Mouse (Mus musculus) thymus, postnatal 4 days (tissue): ENCODE measurements at regions not wholly inside any gene's neighbourhood (a gene's known extent, or its start where the extent isn't known, plus 50 kb on each side); places are given as distances from the start of the nearest gene placed in this dataset.

ENCODE experiments used
- DNase-seq: peaks from one replicate; pipeline ENCODE4 v3.0.0; 2021

GRCm38 (mm10) chr2:169109044-169109443, 153.7 kb upstream of the Zfp64 start:
- peak; percentile 52 for DNase-seq

GRCm38 (mm10) chr2:169108037-169108436, 152.7 kb upstream of the Zfp64 start:
- DNase-seq, result peak; percentile 77

GRCm38 (mm10) chr2:169101506-169102261, 146.3 kb upstream of the Zfp64 start:
- DNase-seq, result no peak

GRCm38 (mm10) chr2:169100516-169100915, 145.1 kb upstream of the Zfp64 start:
- DNase-seq, result no peak

- no peak for DNase-seq
Measured at GRCm38 (mm10) chr2:169099678-169100077, 144.3 kb upstream of the Zfp64 start.

- no peak for DNase-seq
Measured at GRCm38 (mm10) chr2:169098591-169098990, 143.2 kb upstream of the Zfp64 start.

GRCm38 (mm10) chr2:169094011-169094754, 138.8 kb upstream of the Zfp64 start:
- no peak for DNase-seq

GRCm38 (mm10) chr2:169090256-169090655, 134.9 kb upstream of the Zfp64 start:
- peak; percentile 48 for DNase-seq

- DNase-seq, result peak; percentile 46
Measured at GRCm38 (mm10) chr2:169088870-169089484, 133.6 kb upstream of the Zfp64 start.

GRCm38 (mm10) chr2:169088301-169088700, 132.9 kb upstream of the Zfp64 start:
- no peak for DNase-seq

GRCm38 (mm10) chr2:169071267-169071666, 115.9 kb upstream of the Zfp64 start:
- no peak for DNase-seq

GRCm38 (mm10) chr2:169065166-169065698, 109.8 kb upstream of the Zfp64 start:
- DNase-seq, result no peak

GRCm38 (mm10) chr2:169061520-169061919, 106.1 kb upstream of the Zfp64 start:
- peak; percentile 80 for DNase-seq

GRCm38 (mm10) chr2:169060495-169060894, 105.1 kb upstream of the Zfp64 start:
- DNase-seq, result no peak

- peak; percentile 47 for DNase-seq
Measured at GRCm38 (mm10) chr2:169057831-169058230, 102.4 kb upstream of the Zfp64 start.

- no peak for DNase-seq
Measured at GRCm38 (mm10) chr2:169049947-169050346, 94.6 kb upstream of the Zfp64 start.

GRCm38 (mm10) chr2:169041748-169042147, 86.4 kb upstream of the Zfp64 start:
- DNase-seq, result no peak

- DNase-seq, result no peak
Measured at GRCm38 (mm10) chr2:169037975-169038374, 82.6 kb upstream of the Zfp64 start.

- DNase-seq, result no peak
Measured at GRCm38 (mm10) chr2:169037519-169037918, 82.1 kb upstream of the Zfp64 start.

GRCm38 (mm10) chr2:169035315-169035714, 79.9 kb upstream of the Zfp64 start:
- peak; percentile 70 for DNase-seq

- no peak for DNase-seq
Measured at GRCm38 (mm10) chr2:169033997-169034396, 78.6 kb upstream of the Zfp64 start.

- DNase-seq, result no peak
Measured at GRCm38 (mm10) chr2:169033181-169033580, 77.8 kb upstream of the Zfp64 start.

GRCm38 (mm10) chr2:169028531-169029114, 73.2 kb upstream of the Zfp64 start:
- DNase-seq, result no peak
